Mouse (Mus musculus): Measurements from ENCODE around the gene C1qb. TPM values are rescaled to one million over a fixed set of nuclear protein-coding genes. Genes with fewer than 3 reads are reported as not detected.

Gene C1qb
- total RNA-seq, 4 experiments from 2014 or later = 30.2 to 38.5 (median 31.2) TPM

DNA sequence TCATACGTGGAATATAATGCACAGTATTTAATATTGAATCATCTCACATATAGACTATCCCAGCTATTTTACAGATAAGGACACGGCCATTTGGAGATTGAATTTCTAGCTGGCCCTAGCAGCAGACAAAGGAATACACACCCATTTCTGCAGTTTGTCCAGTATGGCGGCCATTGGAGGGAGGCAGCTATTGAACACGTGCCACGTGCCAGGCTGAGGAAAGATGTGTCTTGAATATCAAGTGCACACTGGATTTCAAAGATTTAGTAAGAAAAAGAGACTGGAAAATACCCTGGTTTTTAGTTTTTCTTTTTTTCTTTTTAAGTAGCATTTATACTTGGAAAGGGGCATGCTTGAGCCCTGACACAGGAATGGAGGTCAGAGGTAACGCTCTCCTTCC is 38.8 kb downstream of the C1qb start:
- DNase-seq (ENCODE audit: low spot score) = no peak

DNA sequence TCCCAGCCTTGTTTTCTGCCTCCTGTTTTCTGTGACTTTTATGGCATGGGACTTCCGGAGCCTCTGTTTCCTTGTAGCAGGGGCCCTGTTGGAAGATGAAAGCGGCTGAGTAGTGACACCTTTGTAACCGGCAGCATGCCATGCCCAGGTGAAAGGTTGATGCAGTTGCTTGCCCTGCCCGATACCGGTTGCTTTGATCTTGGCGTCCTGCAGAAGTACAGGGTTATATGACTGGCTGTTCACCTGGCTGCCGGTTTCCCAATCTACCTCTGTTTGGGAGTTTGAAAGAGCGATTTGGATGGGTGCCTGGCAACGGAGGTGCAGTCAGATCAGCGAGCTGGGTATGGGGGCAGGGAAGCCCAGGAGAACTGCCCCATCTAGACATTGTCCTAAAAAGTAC is 43.2 kb downstream of the C1qb start:
- DNase-seq (ENCODE audit: low spot score) = no peak

DNA sequence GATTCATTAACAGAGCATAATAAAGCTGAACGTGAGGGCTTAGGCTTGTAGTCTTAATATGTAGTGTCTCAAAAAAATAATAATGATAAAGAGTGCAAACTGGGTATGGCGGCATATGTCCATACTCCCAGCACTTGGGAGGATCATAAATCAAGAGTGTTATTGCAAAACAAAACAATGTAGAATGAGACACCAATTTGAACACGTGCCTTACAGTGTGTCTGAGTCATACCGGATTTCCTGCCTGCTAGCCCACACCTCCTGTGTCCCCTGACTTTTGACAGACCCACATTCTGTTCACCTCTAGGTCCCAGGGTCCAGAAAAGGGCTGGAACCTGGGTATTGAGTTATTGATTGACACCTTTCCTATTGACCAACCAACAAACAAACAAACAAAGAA is 44.0 kb downstream of the C1qb start:
- DNase-seq (ENCODE audit: low spot score) = no peak

DNA sequence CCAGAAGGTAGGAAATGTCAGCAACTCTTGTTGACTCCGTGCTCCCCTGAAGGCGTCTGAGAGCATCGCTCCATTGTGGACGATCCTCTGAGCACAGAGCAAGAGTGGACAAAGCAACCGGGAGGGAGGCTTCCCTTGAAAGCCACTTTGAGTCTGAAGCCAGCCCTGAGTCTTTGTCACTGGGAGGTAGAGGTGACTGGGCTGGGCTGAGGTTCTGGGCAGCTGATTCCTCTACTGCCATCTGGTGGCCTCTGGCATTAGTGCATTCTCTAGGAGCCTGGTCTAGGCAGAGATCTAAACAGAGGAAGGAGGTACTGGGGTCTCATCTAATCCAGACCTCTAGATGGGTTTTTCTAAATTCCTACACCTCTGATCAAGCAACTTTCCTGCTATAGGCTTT is 44.9 kb downstream of the C1qb start:
- DNase-seq (ENCODE audit: low spot score) = peak; percentile 71

DNA sequence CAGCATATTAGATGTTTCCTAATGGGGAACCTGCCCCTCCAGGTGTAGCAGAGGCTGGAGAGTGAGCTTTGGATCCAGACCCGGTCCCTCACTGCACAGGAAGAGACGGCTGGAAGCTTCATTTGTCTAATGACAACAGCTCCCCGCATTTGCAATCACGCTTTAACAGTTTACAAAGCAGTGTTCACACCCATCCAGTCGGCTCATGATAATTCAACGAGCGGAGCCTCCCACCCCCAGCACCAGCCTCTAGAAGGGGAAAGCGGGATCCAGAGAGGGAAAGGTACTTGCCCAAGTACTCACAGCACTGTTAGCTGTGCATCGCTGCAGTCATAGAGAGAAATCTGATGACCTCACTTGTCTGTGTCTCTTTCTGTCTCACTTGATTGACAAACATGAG is 47.5 kb downstream of the C1qb start:
- DNase-seq (ENCODE audit: low spot score) = no peak

DNA sequence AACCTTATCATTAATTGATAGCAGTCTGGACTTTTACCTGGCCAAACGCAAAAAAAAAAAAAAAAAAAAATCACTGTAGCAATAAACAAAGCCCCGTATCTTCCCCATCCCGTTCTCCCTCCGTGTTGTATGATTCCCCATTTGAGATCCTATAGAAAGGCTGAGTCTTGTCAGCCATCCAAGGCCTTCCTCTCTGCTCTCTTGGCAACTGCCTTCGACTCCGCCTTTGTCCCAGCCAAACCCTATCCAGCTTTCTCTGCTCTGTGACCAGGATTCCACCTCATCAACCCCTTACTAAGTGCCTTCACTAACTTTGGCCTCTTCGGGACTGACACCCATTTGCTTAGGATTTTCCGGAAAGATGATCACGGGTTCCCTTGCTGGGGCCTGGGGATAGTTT is 48.0 kb downstream of the C1qb start:
- DNase-seq (ENCODE audit: low spot score) = no peak

DNA sequence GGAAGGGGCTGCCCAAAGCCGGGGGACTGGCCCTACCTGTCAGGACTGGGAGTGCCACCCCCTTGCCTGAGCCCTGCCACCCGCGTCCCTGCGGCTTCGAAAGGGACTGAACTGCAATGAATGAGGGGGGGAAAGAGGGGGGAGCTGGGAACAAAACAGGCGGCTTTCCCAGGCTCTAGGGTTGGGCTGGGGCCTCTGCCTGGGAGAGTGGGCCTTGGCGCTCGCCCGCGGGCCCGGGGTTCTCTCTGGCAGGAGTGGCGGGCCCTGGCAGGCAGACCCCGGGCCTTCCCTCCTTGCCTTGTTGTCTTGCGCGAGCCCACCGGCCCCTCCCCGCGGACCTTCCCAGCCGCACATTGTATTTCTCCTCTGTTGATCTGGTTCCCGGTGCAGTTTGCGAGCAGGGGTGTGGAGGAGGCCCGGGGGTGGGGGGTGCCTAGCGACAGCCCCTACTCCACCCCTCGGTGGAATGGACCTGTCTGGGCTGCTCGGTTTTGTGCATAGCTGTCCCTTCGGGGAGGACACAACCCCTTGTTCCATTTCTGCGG is 49.5 kb downstream of the C1qb start:
- DNase-seq (ENCODE audit: low spot score) = no peak

DNA sequence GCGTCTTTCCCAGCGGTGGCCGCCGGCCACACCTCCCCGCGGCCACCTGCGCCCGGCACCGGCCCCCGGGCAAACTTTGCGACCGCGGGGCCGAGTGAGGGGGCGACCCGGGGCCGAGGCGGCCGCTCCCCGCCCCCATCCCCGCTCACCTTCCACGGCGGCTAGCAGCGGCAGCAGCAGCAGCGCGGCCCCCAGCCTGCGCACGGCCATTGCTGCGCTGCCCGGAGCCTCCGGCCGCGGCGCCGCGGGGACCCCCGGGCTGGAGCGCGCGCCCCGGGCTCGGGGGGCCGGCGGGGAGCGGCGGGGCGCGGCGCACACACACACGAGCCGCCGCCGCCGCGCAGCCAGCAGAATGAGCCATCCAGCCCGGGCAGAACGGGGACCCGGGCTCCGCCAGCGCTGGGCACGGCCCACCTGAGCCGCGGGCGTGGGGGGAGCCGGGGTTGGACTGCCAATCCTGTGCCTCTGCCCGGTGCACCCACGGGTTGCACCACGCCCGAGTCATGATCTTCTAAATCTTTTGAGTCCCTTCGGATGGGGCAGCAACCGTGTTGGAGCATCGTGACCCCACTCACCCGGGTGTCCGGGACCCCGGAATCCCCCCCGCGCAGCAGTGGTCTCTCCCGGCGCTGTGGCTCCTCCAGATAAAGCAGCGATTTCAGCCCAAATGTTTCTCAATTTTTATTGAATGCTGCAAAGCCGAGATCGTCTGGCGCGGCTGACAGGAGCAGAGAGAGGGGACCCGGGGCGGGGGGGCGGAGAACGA is 50.2 kb downstream of the C1qb start, which contains the start of gene Ephb2:
Gene Ephb2, minus strand, starts transcription at position 368 of the 766 bp plus-strand sequence.
- peak; percentile 25 for DNase-seq (ENCODE audit: low spot score)

DNA sequence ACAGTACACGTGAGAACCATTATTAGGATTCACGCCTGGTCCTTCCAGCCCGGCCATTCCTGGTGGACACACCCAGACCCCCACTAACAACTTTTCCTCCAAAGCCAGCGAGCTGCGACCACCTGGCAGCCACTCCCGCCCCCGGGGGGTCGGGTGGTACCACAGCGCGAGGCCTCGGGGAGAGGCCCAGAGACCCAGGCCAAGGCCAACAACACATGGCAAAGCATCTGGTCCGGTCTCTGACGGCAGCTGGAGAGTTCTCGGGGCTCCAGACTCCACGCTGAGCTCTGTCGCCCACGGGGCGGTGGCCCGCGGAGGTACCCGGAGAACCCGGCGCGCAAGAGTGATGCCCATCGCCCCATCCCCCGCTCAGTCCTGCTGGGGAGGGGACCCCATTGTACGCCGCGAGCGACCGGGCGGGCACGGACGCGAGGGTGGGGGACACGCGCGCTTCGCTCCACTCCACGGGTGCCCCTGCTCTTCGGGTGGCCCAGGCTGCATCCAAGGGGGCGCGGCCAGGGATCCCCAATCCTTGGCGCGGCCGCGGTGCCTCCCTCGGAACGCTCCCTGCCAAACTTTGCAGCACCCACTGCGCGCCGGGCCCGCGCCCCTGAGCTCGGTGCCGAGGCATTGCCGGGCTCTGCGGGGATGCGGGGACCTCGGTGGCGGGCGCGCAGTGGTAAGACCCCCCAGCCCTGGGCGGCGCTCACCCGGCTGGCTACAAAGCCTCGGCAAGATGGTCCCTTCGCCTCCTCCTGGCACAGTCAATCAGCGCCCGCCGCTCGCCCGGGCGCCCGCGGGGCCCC is 51.0 kb downstream of the C1qb start:
- no peak for DNase-seq (ENCODE audit: low spot score)

DNA sequence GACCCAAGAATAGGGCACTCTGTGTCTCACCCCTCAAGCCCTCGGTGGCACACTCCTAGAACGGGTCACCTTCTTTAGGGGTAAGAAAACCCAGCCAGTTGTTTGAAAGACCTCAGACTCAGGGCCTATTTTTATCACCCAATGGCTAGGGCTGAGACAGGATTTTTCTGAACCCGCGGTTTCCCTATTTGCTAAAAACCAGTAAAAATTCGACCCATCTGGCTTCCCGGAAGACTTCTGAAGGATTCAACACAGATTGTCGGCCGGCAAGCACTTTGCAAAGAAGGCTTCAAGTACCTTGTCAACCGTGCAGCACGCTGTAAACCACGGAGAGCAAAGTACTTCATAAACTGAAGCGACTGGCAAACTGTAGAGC is 51.6 kb downstream of the C1qb start:
- DNase-seq (ENCODE audit: low spot score) = no peak

DNA sequence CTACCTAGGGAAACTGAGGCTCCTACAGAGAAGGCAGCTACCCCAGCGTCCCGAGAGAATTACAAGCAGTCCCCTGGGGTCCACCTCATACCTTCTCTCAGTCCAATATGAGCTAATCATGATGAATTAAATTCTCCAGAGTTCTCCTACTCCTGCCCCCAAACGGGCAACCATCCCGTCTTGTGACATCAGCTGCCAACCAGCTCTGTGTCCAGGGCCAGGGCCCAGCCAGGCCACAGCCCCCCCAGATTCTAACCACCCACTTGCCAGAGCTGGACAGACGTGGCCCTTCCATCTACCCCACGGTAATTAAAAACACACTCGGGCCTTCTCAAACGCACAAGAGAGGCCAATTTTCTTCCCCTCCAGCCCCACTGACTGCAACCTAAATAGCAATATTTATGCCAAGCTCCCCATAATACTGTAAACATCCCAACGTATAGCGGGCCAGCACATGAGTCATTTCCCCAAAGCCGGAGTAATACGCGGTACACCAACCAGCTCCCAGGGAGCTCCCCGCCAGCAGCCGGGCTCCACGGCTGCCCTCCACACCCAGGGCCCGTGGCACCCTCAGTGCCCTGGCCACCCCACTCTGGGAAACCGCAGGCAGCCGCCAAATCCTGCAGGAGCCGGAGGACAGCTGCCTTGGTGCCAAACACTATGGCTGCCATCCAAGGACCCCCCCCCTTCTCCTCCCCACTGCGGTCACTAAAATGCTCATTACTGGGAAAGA is 52.2 kb downstream of the C1qb start:
- no peak for DNase-seq (ENCODE audit: low spot score)

DNA sequence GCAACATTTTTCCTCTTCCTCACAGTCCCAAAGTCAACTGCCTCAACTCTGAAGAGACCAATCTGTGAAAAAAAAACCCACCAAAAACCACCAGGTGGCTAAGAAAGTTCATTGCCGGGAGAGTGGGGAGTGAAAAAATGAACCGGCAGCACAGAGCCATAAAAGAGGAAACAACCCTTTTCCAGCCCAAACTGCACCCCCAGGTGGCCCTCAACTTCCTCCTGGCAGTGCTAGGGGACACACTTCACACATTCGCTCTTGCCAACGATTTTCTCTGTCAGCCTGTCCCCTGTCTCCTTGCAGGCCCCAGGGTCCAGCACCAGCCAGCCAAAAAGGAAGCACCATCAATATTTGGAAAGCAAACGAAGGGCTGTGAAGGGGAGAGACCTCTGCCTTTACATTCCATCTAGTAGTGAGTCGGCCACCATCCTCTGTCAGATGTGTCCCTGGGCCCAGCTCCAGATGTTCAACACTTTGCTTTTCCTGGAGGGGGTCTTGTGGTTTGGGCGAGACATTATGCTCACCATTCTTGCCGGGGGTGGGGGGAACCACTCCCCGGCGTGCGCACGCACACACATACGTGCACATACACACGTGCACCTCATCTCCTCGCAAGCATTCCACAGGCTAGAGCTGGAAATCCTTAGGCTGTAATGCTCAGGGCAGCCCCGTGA is 53.3 kb downstream of the C1qb start:
- DNase-seq (ENCODE audit: low spot score) = no peak

DNA sequence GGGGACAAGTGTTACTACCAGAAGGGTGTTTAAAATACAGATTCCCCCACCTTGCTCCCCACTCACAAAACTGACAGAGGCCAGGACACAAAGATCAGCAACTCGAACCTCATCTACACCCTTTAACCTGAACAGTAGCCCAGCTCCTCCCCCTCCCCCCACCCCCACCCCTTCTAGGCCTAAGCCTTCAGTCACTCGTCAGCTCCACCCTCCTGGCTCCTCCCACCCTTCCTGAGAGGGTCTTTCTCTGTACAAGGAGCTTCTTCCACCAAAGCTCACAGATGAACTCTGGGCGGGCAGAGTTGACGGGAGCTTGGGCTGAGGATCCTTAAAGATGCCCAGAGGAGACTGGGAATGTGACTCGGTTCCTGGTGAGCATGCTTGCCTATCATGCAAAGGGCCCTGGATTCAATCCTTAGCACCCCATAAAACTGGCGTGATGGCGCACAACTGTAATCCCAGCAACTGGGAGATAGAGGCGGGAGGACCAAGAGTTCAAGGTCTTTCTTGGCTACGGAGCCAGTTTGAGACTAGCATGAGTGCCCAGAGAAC is 55.6 kb downstream of the C1qb start:
- no peak for DNase-seq (ENCODE audit: low spot score)

Other genes with a start within 250 kb of the C1qb start
- under 1 TPM; 0.44 to 0.86 (median 0.45) TPM for gene Ephb2, start 50.2 kb downstream of the C1qb start, total RNA-seq (2022)
- 10 to 100 TPM; 21.6 to 30.2 (median 24.9) TPM for gene C1qc, start 6.9 kb upstream of the C1qb start, total RNA-seq (2022)
- 10 to 100 TPM; 23.6 to 36.8 (median 31.2) TPM for gene C1qa, start 12.6 kb upstream of the C1qb start, total RNA-seq (2022)
- gene Epha8, start 70.6 kb upstream of the C1qb start, total RNA-seq (2022) = under 1 TPM in 1 of 4 experiments, not detected in 3; 0.13 TPM
- gene Zbtb40, start 162.6 kb upstream of the C1qb start, total RNA-seq (2022) = 1 to 10 TPM; 5.6 to 9.3 (median 7.1) TPM